Mouse (Mus musculus) liver, adult 2 months (tissue): ENCODE results near the gene Aplp1.

Experiments
- CTCF ChIP-seq: fragments of 200-500 bp; IDR thresholded peaks from 2 replicates; pipeline ENCODE4 v1.5.1; 2011; ENCODE audit warnings: low read depth, low read length, control low read depth
- POLR2A ChIP-seq: fragments of 200-500 bp; IDR thresholded peaks from 2 replicates; pipeline ENCODE4 v1.6.1; 2011; ENCODE audit warnings: low read length, control low read depth; ENCODE audit not compliant: insufficient read depth; ENCODE audit errors: extremely low read depth

GRCm38 (mm10) chr7:30393631-30394030 is 51.7 kb downstream of the Aplp1 start:
- no peak for TF ChIP-seq CTCF
- no peak for TF ChIP-seq POLR2A
